Mouse (Mus musculus) midbrain, embryonic 10.5 days (tissue): ENCODE results near the gene Plpp6. TPM values are rescaled to one million over a fixed set of nuclear protein-coding genes. Genes with fewer than 3 reads are reported as not detected.

Experiments
- DNase-seq: peaks from one replicate; pipeline ENCODE4 v3.0.0-alpha.2; 2017; ENCODE audit warnings: low spot score
- H3K27ac ChIP-seq: fragments of 300-500 bp; sonication (generic); replicated peaks from 2 replicates; pipeline ENCODE4 v1.5.1; 2016; ENCODE audit warnings: mild to moderate bottlenecking
- H3K27me3 ChIP-seq: fragments of 300-500 bp; sonication (generic); 2 replicates; pipeline ENCODE4 v1.6.1; 2016; ENCODE audit warnings: low read depth, mild to moderate bottlenecking; ENCODE audit not compliant: poor library complexity, severe bottlenecking
- H3K36me3 ChIP-seq: fragments of 300-500 bp; sonication (generic); 2 replicates; pipeline ENCODE4 v1.6.1; 2016; ENCODE audit warnings: mild to moderate bottlenecking, moderate library complexity
- H3K4me1 ChIP-seq: fragments of 300-500 bp; sonication (generic); 2 replicates; pipeline ENCODE4 v1.6.1; 2016
- H3K4me3 ChIP-seq: fragments of 300-500 bp; sonication (generic); 2 replicates; pipeline ENCODE4 v1.5.1; 2016; ENCODE audit warnings: mild to moderate bottlenecking, moderate library complexity
- H3K9me3 ChIP-seq: fragments of 300-500 bp; sonication (generic); replicated peaks from 2 replicates; pipeline ENCODE4 v1.6.1; 2016; ENCODE audit warnings: mild to moderate bottlenecking
- WGBS: fragments of 180-500 bp; shearing (Covaris S2); methylation state at CpG from one replicate; pipeline ENCODE4 v1.1.7; 2016; 5-methylcytosine and 5-hydroxymethylcytosine counted together
- polyA plus RNA-seq: library from polyadenylated mRNA; unstranded; fragments of >200 nt; fragmentation: Nextera tagmentation; extraction: Ambion mirVana; gene quantifications from 2 replicates; pipeline ENCODE4 v1.2.1, GENCODE M21; 2016

Plpp6 gene
- polyA plus RNA-seq = 3.6 and 5.7 TPM in 2 replicates

DNA sequence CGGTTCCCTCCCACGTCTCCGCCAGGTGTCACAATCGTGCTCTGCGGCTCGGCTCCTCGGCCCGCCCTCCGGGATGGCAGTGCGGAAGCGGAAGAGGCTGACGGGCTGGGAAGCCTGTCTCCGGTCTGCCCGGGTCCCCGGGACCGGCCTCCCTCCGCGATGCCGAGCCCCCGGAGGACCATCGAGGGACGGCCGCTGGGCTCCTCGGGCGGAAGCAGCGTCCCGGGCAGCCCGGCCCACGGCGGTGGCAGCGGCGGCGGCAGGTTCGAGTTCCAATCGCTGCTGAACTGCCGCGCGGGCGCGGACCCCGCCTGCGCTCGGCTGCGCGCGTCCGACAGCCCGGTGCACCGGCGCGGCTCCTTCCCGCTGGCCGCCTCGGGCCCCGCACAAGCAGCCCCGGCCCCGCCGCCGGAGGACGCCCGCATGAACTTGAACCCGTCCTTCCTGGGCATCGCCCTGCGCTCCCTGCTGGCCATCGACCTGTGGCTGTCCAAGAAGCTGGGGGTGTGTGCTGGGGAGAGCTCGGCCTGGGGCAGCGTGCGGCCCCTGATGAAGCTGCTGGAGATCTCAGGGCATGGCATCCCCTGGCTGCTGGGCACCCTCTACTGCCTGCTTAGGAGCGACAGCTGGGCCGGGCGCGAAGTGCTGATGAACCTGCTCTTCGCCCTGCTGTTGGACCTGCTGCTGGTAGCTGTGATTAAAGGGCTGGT, at the start of gene Plpp6:
Gene Plpp6, plus strand, starts transcription at position 112 of the 710 bp plus-strand sequence.
- Histone ChIP-seq H3K36me3 (no peaks in the 10 kb centered on the region), H3K27ac (peak within 1 kb of the TSS; percentile 88)

DNA sequence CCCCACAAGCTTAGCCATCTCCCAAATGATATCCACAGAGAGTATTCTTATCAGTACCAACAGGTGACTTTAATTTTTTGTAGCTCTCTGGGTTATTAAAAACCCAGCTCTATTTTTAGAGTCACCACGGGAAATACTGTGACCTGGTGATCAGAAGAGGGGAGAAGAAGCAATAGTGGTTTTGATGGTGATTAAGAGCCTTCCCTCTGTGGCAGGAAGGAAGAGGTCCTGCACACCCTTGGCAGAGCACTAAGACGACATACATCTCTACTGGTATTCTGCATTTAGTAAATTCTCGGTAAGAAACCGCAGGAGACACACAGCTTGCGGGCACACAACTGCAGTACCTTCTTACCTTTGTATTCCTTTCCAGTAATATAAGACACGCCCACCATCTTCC, 49.2 kb upstream of the Plpp6 start:
- Histone ChIP-seq H3K36me3 (no peaks in the 10 kb centered on the region), H3K9me3 (no peaks in the 10 kb centered on the region), H3K4me3 (no peak overlapping the region), H3K27me3 (no peaks in the 10 kb centered on the region), H3K27ac (no peak overlapping the region), H3K4me1 (peaks cover 18% of the 10 kb centered on the region)
- DNase-seq = no peak
- 86% methylated on average over 6 of the region's 6 CpGs for WGBS

More for the DNA sequence above, at the start of gene Plpp6:
- Histone ChIP-seq H3K4me1 (peaks cover 27% of the 10 kb centered on the region), H3K9me3 (no peaks in the 10 kb centered on the region), H3K27me3 (peaks cover 32% of the 10 kb centered on the region), H3K4me3 (peak within 1 kb of the TSS; percentile 92)
- under 1% methylated on average over 73 of the region's 73 CpGs for WGBS
- peak; percentile 75 for DNase-seq

DNA sequence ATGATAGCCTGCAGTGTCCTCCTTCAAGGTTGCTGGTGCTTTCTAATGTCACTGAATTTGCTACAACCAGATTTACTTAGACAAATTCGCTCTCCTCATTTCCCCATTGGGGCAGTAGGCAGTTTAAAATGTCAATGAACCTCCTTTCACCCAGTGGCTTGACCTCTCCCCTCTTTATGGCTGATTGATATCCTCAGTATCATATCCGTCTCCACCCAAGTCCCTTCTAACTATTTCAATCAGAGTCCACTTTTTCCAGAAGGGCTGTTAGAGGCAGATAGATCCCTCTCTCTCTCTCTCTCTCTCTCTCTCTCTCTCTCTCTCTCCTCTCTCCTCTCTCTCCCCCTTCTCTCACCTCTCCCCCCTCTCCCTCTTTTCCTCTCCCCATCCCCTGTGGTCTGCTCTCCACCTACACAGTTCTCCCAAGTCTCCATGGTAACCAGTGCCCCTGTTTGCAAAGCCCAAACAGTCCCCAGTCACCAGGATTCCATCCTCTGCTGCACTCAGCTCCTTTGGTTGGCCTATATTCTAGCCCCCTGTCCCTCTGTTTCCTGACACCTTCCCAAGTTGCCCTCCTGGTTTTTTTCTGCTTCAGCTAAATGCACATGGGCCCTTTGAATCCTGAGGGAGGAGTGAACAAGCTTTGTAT, 48.0 kb upstream of the Plpp6 start:
- Histone ChIP-seq H3K9me3 (no peaks in the 10 kb centered on the region), H3K4me1 (peaks cover 17% of the 10 kb centered on the region)
- WGBS = 76% methylated on average over 2 of the region's 2 CpGs

DNA sequence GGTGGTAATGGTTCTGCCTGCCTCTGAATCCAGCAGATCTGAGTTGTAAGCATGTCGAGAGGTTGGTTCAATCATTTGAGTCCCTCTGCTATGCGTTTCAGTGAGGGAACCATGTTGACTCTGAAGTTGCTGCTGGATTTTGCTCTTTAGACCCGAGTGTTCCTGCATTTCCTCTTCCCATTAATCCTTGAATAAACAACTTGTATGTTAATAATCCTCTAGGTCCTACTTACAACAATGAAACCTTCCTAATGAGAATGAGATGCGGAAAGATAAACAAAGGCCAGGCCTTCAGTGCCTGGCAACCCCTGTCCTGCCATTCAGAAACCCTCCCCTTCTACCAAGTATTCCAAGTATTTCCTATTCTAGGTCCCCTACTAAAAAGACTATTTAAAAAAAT, 47.3 kb upstream of the Plpp6 start:
- DNase-seq = no peak
- H3K4me1 ChIP-seq = peaks cover 17% of the 10 kb centered on the region
- no peaks in the 10 kb centered on the region for H3K9me3 ChIP-seq
- H3K36me3 ChIP-seq = no peaks in the 10 kb centered on the region
- H3K27ac ChIP-seq = no peak overlapping the region
- WGBS = 60% methylated on average over 4 of the region's 4 CpGs
- H3K27me3 ChIP-seq = no peaks in the 10 kb centered on the region
- no peak overlapping the region for H3K4me3 ChIP-seq

More for the DNA sequence above, 48.0 kb upstream of the Plpp6 start:
- Histone ChIP-seq H3K36me3 (no peaks in the 10 kb centered on the region), H3K27ac (no peak overlapping the region), H3K27me3 (no peaks in the 10 kb centered on the region), H3K4me3 (no peak overlapping the region)
- no peak for DNase-seq

DNA sequence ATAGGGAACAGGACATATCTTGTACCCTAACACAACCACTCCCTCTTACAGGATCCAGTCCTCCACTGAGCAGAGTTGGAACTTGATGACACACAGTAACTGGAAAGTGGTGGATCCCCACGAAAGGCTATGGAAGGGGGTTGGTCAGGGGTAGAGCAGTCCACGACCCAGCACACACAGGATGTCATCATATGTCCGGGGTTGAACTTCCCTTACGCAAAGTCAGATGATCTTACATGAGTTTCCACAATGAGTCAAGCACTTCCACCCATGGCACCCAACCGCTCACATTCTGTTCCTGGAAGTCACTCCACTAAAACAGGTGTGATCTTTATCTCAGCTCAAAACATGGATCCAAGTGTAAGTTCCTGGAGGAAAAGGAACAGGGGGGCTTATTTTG, 45.9 kb upstream of the Plpp6 start:
- no peak overlapping the region for H3K4me3 ChIP-seq
- 89% methylated on average over 5 of the region's 5 CpGs for WGBS
- H3K4me1 ChIP-seq = peaks cover 17% of the 10 kb centered on the region
- H3K36me3 ChIP-seq = no peaks in the 10 kb centered on the region
- no peaks in the 10 kb centered on the region for H3K27me3 ChIP-seq
- H3K9me3 ChIP-seq = no peaks in the 10 kb centered on the region
- DNase-seq = no peak
- no peak overlapping the region for H3K27ac ChIP-seq

DNA sequence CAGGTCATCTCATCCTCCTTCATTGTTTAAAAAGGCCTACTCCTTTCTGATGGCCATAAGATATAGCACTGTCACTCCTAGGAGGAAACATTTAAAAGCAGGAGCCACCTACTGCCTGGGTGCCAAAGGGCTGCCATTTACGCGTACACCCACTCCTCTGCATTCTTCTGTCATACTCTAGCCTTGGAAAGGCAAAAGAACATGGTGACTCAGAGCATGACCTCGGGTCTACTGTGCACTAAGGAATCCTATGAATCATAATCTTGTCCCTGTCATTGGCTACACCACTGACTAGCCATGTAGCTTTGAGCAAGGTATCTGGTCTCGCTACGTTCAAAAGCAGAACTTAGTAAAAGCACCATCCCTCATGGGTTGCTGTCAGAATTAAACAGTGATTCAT, 37.4 kb upstream of the Plpp6 start:
- no peaks in the 10 kb centered on the region for H3K9me3 ChIP-seq
- H3K4me3 ChIP-seq = no peak overlapping the region
- H3K27ac ChIP-seq = no peak overlapping the region
- DNase-seq = no peak
- no peaks in the 10 kb centered on the region for H3K4me1 ChIP-seq
- H3K27me3 ChIP-seq = no peaks in the 10 kb centered on the region
- 84% methylated on average over 5 of the region's 5 CpGs for WGBS
- H3K36me3 ChIP-seq = no peaks in the 10 kb centered on the region

DNA sequence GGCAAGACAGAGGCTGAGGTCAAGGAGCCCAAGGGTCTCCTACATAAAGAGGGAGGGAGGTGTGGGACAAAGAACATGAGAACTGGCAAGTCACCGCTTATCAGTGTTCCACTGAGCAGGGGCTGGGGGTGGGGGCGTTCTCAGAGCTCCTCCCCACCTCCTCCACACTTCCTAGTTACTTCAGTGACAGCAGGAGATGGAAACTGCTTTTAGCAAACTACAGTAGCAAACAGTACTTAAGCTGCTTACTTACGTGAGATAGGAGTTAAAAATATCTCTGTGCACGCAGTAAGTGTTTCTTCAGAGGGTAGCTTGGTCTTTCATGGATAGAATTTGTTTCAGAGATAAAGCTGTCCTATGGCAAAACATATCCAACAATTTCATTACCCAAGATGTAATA, 36.4 kb upstream of the Plpp6 start:
- WGBS = 68% methylated on average over 4 of the region's 4 CpGs
- Histone ChIP-seq H3K36me3 (no peaks in the 10 kb centered on the region), H3K9me3 (no peaks in the 10 kb centered on the region), H3K4me3 (no peak overlapping the region), H3K27ac (no peak overlapping the region), H3K4me1 (no peaks in the 10 kb centered on the region), H3K27me3 (no peaks in the 10 kb centered on the region)
- DNase-seq = no peak

DNA sequence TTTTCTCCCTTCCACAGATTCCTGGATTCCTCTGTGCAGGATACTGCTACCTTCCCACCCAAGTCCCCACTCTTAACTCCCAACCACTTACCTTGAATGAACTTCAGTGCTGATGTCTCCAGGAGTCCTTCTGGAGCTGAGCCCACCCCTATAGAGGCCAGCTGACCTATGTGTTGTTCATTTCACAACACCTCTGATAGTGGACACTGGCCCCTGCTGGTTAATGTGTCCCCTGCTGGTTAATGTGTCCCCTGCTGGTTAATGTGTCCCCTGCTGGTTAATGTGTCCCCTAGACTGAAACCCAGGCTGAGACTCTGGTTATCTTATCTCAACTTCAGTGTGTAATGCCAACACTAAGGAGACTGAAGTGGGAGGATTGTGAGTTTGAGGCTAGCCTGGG, 34.7 kb upstream of the Plpp6 start:
- H3K4me3 ChIP-seq = no peak overlapping the region
- H3K36me3 ChIP-seq = no peaks in the 10 kb centered on the region
- no peak overlapping the region for H3K27ac ChIP-seq
- no peaks in the 10 kb centered on the region for H3K9me3 ChIP-seq
- no peaks in the 10 kb centered on the region for H3K27me3 ChIP-seq
- no peak for DNase-seq
- no peaks in the 10 kb centered on the region for H3K4me1 ChIP-seq

DNA sequence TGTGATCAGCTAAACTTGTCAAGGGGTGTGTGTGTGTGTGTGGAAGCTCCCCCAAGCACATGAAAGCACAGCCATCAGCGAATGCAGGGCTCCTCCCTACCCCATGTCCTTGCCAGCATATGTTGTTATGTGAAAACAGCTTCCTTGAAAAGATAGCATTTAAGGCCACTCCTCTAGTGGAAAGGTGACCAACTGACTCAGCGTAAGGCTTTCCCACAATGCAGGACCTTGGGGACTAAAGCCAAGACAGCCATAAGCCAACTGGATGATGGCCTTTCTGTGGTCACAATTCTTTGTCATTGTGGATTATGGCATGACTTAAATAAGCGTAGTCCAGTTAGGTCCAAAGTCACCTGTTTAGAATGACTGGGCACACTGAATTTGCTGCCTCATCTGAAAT, 28.9 kb upstream of the Plpp6 start:
- DNase-seq = no peak
- no peak overlapping the region for H3K27ac ChIP-seq
- no peaks in the 10 kb centered on the region for H3K36me3 ChIP-seq
- no peak overlapping the region for H3K4me3 ChIP-seq
- H3K9me3 ChIP-seq = no peaks in the 10 kb centered on the region
- no peaks in the 10 kb centered on the region for H3K27me3 ChIP-seq
- H3K4me1 ChIP-seq = peaks cover under 1% of the 10 kb centered on the region
- WGBS = 86% methylated on average over 3 of the region's 3 CpGs

DNA sequence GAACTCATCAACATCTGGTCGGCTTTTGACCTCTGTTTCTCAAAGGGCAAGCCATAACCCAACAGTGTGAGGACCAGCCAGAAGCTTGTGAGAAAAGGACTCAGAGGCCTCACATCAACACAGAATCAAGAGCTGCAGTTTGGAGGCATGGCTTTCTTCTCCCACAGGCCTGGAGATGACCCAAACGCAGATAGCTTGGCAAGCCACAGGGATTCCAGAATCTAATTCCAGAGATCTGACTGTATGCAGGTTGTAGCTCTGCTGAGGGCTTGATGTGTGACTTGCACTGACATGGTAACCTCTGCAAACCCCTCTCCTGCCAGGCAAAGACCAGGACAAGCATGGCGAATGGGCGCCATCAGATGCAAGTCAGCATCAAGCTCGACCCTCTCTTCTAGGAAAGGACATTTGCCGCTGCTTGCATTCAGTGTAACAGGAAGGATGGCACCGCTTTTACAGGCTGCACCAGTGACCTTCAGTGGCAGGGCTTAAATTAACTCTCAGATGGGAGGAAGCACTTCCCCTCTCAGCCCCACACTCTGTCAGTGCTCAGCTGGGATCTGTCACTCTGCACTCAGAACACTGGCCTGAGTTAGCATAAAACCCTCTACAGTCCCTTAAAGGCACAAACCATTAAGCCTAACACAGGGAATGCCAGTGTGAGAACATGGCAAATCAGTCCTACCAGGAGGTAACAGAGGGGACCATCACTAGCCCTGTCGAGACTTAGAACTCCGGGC, 23.4 kb upstream of the Plpp6 start:
- Histone ChIP-seq H3K4me3 (no peak overlapping the region), H3K27ac (no peak overlapping the region), H3K36me3 (no peaks in the 10 kb centered on the region), H3K9me3 (no peaks in the 10 kb centered on the region), H3K4me1 (peaks cover 3% of the 10 kb centered on the region), H3K27me3 (no peaks in the 10 kb centered on the region)
- DNase-seq = no peak
- 81% methylated on average over 9 of the region's 9 CpGs for WGBS

DNA sequence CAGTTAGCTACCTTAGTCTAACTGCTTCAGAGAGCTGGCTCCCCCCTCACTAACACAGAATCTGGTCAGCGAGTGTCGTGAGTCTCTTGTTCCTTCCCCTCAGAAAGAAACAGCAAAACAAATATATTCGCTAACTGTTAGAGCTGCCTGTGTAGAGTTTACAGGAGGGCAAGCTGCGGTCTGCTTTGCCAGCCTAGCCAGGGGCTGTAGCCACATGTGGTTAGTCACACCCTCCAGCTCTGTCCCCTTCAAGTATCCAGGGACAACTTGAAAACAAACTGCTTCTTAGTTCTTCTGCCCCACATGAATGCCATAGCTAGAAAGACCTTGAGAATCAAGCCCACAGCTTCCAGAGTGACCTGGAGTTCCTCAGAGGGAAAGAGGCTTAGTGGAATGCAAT, 22.5 kb upstream of the Plpp6 start:
- DNase-seq = no peak
- Histone ChIP-seq H3K4me1 (peaks cover 3% of the 10 kb centered on the region), H3K27me3 (no peaks in the 10 kb centered on the region), H3K9me3 (no peaks in the 10 kb centered on the region), H3K36me3 (no peaks in the 10 kb centered on the region), H3K4me3 (no peak overlapping the region), H3K27ac (no peak overlapping the region)
- WGBS = 78% methylated on average over 4 of the region's 4 CpGs

DNA sequence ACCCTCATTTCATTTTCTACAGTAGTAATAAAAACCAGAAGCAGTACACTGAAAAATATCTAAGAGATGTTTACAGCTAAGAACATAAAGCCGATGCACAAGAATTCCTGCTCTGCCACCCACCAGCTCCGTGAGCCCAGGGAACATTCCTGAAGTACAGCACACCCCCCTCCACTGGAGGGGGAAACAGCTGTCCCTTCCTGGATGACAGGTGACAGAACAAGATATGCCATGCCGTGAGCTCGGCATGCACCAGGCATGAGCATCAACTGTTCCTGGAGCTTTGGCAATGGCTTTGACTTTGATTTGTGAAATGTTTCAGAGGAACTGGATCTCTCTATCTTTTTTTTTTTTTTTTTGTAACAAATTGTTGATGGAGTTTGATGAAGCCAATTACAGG, 17.0 kb upstream of the Plpp6 start:
- H3K9me3 ChIP-seq = no peaks in the 10 kb centered on the region
- H3K27me3 ChIP-seq = no peaks in the 10 kb centered on the region
- H3K4me3 ChIP-seq = no peak overlapping the region
- DNase-seq = no peak
- H3K4me1 ChIP-seq = no peaks in the 10 kb centered on the region
- no peak overlapping the region for H3K27ac ChIP-seq
- WGBS = 79% methylated on average over 4 of the region's 4 CpGs
- H3K36me3 ChIP-seq = no peaks in the 10 kb centered on the region

DNA sequence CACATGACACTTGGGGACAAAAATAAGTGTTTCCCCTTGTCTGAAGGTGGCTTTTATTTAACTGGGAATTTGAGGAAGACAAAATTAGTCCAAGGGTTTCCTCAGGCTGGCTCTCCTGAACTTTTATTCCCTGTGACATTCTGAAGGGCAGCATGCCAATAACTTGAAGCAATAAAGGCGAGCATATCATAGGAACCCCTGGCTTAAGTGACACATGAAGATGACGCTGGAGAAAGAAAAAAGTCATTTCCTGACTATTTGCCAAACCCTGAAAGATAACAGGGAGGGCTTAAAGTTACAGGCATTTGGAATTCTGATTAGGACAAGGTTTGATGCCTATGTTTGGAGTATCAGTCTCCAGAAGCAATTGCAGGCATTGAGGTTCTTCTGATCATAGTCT, 16.4 kb upstream of the Plpp6 start:
- Histone ChIP-seq H3K9me3 (no peaks in the 10 kb centered on the region), H3K4me1 (no peaks in the 10 kb centered on the region), H3K27ac (no peak overlapping the region), H3K36me3 (no peaks in the 10 kb centered on the region), H3K27me3 (no peaks in the 10 kb centered on the region), H3K4me3 (no peak overlapping the region)
- WGBS = 79% methylated on average over 2 of the region's 2 CpGs
- no peak for DNase-seq
